Mouse (Mus musculus): ENCODE measurements around the gene Mapkbp1.

Mapkbp1 gene

GRCm38 (mm10) chr2:120007680-120008210, 35.2 kb downstream of the Mapkbp1 start:
- DNase-seq (ENCODE audit: low spot score in 2 of 2): no peak

- no peak for DNase-seq (ENCODE audit: low spot score in 2 of 2)
These were observed 36.2 kb downstream of the Mapkbp1 start for GRCm38 (mm10) chr2:120008672-120009071.

DNA sequence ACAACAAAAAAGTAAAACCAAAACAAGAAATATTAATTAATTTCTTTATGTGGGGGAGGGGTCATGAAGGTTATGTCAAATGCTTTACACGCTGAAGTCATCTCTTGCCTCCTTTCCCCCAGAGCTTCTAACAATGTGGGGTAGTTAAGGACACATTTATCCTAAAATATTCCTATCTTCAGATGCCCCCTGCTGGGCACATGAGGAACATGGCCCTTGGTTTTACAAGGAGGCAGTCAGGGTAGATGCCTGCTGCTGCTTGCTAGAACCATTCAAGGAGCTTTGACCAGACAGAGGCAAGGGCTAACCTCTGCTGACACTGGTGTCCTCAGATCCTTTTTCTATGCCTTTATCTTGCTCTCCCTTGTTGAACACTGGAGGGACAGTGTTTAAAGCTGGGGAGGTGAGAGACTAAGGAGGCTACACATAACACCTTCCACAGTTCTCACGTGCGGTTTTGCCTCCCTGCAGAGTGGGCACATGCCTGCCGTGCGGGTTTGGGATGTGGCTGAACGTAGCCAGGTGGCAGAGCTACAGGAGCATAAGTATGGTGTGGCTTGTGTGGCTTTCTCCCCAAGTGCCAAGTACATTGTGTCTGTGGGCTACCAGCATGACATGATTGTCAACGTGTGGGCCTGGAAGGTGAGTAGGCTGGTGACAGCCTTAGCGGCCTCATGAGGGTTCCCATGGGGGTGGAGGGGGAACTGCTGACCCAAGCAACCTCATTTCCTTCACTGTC, 39.1 kb downstream of the Mapkbp1 start:
- DNase-seq (ENCODE audit: low spot score in 2 of 2): peak; percentile 43 to 70

- DNase-seq (ENCODE audit: low spot score in 2 of 2): no peak
These were observed 40.4 kb downstream of the Mapkbp1 start for GRCm38 (mm10) chr2:120012924-120013323.

- DNase-seq (ENCODE audit: low spot score in 2 of 2): no peak
These were observed 41.5 kb downstream of the Mapkbp1 start for GRCm38 (mm10) chr2:120013831-120014486.

DNA sequence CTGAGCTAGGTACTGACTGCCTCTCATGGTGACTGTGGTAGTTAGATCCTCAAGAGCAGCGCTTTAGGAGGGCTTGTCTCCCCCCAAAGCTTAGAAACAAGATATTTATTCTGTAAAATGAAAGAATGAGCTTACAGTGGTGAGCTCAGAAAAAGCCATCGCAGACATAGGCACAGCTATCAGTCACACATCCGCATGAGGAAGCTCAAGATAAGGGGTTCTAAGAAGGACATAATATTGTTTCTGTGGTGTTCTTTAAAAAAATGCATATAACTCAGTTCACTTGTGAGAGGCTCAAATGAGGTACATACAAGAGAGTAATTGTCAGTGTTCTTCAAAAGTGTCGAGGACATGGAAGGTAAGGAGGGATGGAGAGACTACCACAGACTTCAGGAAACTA, 43.4 kb downstream of the Mapkbp1 start:
- no peak for DNase-seq (ENCODE audit: low spot score in 2 of 2)

DNA sequence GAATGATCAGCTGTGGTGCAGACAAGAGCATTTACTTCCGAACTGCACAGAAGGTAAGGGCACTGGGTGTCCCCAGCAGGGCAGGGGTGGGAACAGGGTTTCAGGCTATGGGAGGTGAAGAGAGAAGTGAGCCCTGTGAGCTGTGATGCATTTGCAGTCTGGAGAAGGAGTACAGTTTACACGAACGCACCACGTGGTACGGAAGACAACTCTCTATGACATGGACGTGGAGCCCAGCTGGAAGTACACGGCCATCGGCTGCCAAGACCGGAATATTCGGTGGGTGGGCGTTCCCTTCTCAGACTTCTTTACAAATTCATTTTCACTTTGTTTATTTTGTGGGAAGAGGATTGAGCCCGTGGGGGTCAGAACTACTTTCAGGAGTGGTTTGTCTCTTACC, 45.1 kb downstream of the Mapkbp1 start:
- DNase-seq (ENCODE audit: low spot score in 2 of 2): no peak

- DNase-seq (ENCODE audit: low spot score in 2 of 2): no peak
These were observed 51.8 kb downstream of the Mapkbp1 start for GRCm38 (mm10) chr2:120024337-120024736.

DNA sequence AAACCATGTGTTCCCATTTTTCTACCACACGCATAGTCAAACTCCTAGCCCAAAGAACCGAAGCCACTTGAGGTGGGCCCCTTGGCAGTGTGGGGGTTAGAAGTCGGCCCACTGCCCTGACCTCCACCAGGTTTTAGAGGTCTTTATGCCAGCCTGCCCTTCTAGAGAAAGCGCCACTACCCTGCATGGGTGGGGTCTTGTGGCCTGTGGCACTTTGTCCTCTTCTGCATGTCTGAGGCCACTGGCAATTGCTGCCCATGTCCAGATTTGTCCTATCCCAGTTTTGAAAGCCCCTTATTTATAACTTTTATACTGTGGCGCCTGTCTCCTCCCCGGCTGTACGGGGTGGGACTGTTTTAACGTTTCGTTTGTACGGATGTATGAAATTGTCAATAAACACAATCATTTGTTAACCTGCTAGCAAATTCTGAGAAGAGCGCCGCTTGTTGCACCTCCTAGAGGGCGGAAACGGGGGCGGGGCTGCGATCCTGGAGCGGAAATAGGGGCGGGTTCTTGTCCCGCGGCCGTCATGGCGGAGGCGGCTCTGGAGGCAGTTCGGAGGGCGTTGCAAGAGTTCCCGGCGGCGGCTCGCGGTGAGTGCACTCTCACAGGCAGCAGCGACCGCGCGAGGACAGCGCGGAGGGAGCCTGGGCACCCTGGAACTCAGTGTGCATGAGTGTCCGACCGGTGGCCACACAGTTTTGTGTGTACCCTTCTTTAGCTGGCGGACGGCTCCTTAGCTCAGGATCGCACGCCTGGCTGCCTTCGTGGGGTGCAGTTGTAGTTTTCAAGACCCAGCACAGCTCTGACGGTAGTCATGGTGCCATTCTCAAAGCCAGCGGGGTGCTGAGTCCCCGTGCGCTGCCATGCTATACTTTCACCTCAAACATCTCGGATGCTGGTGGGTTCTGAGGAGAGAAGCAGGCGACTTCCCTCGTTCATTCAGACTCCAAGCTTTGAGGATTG, 54.8 kb downstream of the Mapkbp1 start, which contains the start of the genes Jmjd7 and Gm28042:
Jmjd7 (plus strand) TSS at position 500 of the 966 bp plus-strand sequence.
Gm28042 (plus strand) TSS at position 510 of the 966 bp plus-strand sequence.
- DNase-seq (ENCODE audit: low spot score in 2 of 2): peak; percentile 86 to 92

GRCm38 (mm10) chr2:120027950-120028331, 55.4 kb downstream of the Mapkbp1 start:
- DNase-seq (ENCODE audit: low spot score in 2 of 2): no peak

GRCm38 (mm10) chr2:120030380-120030779, 57.9 kb downstream of the Mapkbp1 start:
- DNase-seq (ENCODE audit: low spot score in 2 of 2): no peak

DNA sequence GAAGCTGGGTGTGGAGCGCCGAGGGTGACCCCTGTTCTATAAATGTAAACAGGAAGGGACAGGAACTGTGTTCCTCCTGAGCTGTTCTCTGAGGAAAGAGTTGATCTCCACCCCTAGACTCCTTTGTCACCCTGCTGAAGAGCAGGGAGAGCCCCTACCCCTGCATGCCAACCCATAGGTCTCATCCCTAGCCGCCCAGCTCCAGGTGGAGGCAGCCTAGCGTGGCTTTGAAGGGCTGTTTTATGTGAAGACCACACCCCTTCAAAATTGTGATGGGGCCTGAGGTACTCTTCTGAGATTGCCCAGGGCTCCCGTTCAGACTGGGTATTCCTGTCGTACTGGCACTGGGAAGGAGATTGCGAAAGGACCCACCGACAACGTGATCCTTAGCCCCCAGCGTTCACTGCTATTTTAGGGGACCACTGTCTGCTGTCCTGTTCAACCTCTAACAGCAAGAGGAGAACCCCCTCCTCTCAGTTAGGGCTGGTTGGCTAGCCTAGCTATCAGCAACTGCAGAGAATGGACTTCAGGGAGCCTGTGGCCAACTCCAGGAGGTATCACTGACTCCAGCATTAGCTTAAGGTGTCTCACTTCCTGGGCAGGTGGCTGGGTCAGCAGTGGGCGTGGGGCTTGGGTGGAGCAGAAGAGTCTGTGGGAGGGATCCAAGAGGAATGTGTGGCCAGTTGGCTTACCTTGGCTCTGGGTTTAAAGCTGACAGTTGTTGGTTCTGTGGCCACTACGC, 60.4 kb downstream of the Mapkbp1 start, which contains the start of gene Pla2g4b:
Pla2g4b (plus strand) TSS at position 692 of the 742 bp plus-strand sequence.
- no peak for DNase-seq (ENCODE audit: low spot score in 2 of 2)

DNA sequence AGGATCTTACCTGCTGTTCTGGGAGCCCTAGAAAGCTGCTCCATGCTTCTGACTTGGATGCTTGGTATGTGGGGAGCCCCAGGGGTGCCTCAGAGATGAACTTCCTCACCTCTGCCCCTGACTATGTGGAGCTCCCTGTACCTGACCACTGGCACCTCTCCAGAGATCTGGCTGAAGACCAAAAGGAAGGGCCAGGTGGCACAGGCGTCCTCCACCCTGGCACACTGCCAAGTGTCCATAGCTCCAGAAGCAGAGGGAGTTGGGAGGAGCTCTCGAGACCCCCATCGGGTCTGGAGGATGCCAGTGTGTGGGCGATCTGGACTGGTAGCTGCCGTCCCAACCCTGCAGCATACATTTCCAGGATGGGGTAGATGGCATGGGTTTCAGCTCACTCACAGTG, 61.2 kb downstream of the Mapkbp1 start:
- no peak for DNase-seq (ENCODE audit: low spot score in 2 of 2)

- no peak for DNase-seq (ENCODE audit: low spot score in 2 of 2)
These were observed 65.2 kb downstream of the Mapkbp1 start for GRCm38 (mm10) chr2:120037744-120038143.

DNA sequence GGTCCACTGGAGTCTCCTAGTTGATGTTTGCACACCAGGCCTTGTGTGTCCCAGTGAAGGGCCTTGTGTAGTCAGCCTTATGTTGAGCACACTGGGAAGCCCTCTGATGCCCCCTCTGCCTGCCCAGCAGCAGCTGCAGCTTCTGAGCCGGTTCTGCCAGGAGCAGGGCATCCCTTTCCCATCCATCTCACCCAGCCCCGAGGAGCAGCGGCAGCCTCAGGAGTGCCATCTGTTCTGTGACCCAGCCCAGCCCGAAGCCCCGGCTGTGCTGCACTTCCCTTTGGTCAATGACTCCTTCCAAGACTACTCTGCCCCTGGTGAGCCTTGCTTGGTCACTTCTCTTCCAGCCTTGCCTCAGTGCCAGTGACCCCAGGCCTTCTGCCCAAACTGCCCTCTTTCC, 68.5 kb downstream of the Mapkbp1 start:
- no peak for DNase-seq (ENCODE audit: low spot score in 2 of 2)

- peak; percentile 65 to 68 for DNase-seq (ENCODE audit: low spot score in 2 of 2)
These were observed 71.7 kb downstream of the Mapkbp1 start for GRCm38 (mm10) chr2:120044101-120044603.

DNA sequence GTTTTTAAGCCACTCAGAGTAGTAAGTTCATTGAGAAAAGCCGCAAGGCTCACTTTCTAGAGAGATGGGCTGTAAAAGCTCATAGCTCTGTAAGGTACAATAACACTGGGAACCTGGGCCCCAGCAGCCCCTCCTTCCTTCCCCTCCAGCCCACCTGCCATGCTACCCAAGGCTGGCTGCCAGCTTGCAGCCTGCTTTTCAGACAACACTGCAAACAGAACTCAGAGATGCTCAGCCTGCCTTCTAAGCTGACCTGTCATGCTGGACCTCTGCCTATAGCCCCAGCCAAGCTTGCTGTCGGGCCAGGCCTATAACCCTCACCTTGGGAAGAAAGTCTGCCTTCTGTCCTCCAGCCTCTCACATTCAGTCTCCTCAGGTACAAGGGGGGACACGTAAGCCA, 72.2 kb downstream of the Mapkbp1 start:
- no peak for DNase-seq (ENCODE audit: low spot score in 2 of 2)

DNA sequence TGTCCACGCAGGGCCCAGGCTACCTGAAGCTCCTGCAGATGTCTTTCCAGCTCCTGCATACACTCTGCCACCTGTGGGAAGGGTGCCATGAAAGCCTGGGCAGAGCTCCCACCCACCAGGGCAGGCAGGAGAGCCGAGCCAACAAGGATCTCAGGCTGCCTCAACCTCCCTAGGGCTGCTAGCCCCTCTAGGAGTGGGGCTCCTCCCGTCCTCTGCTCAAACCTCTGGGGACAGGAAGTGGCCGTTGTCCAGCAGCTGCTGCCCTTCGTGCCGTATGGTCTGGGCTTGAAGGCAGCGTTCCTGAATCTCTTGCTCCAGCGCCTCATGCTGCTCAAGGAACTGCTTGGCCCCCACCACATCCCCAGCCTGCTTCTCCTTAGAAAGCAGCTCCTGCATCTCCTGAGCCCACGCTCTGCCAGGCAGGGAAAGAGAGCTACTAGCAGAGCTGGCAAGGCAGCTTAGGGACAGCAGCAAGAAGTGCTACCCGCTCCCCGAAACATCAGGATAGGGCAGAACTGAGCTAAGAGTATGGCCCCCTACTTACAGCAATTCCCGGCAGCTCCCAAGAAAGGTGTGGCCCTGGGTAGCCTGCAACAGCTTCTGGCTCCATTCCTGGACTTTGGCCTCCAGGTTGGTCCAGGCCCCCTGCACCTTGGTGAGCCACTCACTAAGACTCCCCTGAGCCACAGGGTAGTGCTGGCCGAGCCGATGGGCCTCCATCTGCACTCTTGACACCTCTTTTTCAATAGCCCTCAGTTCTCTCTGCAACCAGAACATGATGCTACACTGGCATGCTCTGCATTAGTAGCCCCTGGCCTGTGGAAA, 74.2 kb downstream of the Mapkbp1 start:
- peak; percentile 58 to 65 for DNase-seq (ENCODE audit: low spot score in 2 of 2)

DNA sequence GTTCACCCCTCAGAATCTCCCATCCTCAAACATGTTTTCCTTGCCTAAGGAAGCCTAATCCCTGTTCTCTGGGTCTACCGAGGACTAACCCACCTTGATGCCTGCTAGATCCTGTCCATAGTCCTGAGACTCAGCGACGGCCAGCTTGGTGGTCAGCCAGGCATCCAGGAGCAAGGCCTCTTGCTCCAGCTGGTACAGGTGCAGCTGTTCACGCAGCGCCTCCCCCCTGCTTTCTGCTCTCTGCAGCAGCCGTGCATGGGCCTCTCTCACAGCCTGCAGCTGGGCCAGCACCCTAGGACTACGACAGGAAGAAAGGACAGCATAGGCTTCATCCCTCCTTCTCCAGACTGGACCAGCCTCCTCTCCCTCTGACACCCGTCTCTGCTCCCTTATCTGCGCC, 75.7 kb downstream of the Mapkbp1 start:
- no peak for DNase-seq (ENCODE audit: low spot score in 2 of 2)

Data from frontal cortex, postnatal 36 days (tissue).